Mouse (Mus musculus) erythroblast, embryonic 14.5 days (primary cell): Measurements from ENCODE around the gene Saal1. TPM values are rescaled to one million over a fixed set of nuclear protein-coding genes. Genes with fewer than 3 reads are reported as not detected.
"Not testable (repeated sequence)": the region's sequence is repeated elsewhere in the genome, so short reads cannot be mapped to it uniquely, and the experiment has no call there.

ENCODE experiments used
- H3K27me3 ChIP-seq: 2 replicates; pipeline ENCODE4 v1.6.1; 2012; ENCODE audit warnings: inconsistent platforms; ENCODE audit not compliant: control insufficient read depth
- H3K36me3 ChIP-seq: 2 replicates; pipeline ENCODE4 v1.6.1; 2012; ENCODE audit warnings: mild to moderate bottlenecking, inconsistent platforms; ENCODE audit not compliant: control insufficient read depth
- H3K4me1 ChIP-seq: 2 replicates; pipeline ENCODE4 v1.6.1; 2012; ENCODE audit warnings: inconsistent platforms; ENCODE audit not compliant: control insufficient read depth
- H3K4me3 ChIP-seq: replicated peaks from 2 replicates; pipeline ENCODE3; 2012; ENCODE audit warnings: moderate library complexity, mild to moderate bottlenecking, inconsistent platforms
- H3K9me3 ChIP-seq: 2 replicates; pipeline ENCODE4 v1.6.1; 2012; ENCODE audit warnings: low read length, inconsistent platforms, mixed read lengths; ENCODE audit not compliant: control insufficient read depth
- GATA1 ChIP-seq: IDR thresholded peaks from 2 replicates; pipeline ENCODE4 v1.6.1; 2012; ENCODE audit warnings: low read length, inconsistent platforms, mixed read lengths
- TAL1 ChIP-seq: IDR thresholded peaks from 3 replicates; pipeline ENCODE4 v1.6.1; 2012; ENCODE audit warnings: low read length, inconsistent platforms, mixed read lengths
- polyA plus RNA-seq: library from polyadenylated mRNA; stranded (reverse); fragments of >175 nt; gene quantifications from 2 replicates; pipeline ENCODE4 v1.2.3, GENCODE M21; 2012

Saal1 gene
- polyA plus RNA-seq, 1 experiment, result 0.44 TPM

DNA sequence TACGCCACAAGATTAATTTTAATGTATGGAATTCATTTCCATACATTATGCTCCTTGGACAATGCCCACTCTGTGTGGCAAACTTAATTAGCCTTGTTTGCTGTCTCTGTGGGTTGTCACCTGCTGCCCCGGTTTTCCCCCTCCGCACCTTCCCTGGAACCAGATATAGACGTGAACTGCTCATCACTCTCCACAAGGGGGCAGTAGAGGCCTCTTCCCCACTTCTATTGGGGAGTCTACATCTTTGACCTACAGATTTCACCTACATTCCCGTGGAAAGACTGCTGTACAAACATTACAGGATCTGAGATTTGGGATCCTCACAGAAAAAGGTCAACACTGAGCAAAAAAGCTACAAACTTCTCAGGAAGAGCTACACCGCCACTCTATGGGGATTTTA is 4.0 kb upstream of the Saal1 start:
- Histone ChIP-seq H3K36me3 (no peaks in the 10 kb centered on the region), H3K27me3 (0 out of 2 replicates have a peak, but pooled peaks cover 3% of the 10 kb centered on the region), H3K4me1 (peaks cover 5% of the 10 kb centered on the region), H3K4me3 (no peak overlapping the region), H3K9me3 (no peaks in the 10 kb centered on the region)
- TF ChIP-seq TAL1 (no peak), GATA1 (no peak)

DNA sequence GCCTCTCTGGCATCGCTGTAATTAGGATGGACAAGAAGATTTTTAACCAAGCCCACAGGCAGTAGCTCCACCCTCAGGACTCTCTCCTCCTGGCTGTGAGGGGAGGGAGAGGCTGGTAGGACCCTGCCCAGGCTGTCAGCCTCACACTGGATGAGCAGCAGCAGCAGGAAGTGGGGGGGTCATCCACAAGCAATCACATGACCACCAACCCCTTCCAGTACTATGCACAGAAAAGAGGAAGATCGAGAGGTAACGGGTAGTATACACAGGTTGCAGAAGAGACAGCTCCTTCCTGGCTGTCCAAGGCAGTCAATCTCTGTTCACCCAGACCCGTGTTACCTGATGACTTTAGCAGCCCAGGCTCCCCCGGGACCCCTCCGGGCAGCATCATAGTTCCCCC is 1.8 kb upstream of the Saal1 start:
- Histone ChIP-seq H3K9me3 (no peaks in the 10 kb centered on the region), H3K36me3 (peaks cover 13% of the 10 kb centered on the region), H3K27me3 (0 out of 2 replicates have a peak, but pooled peaks cover 3% of the 10 kb centered on the region), H3K4me1 (peaks cover 14% of the 10 kb centered on the region), H3K4me3 (no peak overlapping the region)
- TF ChIP-seq TAL1 (no peak), GATA1 (no peak)

DNA sequence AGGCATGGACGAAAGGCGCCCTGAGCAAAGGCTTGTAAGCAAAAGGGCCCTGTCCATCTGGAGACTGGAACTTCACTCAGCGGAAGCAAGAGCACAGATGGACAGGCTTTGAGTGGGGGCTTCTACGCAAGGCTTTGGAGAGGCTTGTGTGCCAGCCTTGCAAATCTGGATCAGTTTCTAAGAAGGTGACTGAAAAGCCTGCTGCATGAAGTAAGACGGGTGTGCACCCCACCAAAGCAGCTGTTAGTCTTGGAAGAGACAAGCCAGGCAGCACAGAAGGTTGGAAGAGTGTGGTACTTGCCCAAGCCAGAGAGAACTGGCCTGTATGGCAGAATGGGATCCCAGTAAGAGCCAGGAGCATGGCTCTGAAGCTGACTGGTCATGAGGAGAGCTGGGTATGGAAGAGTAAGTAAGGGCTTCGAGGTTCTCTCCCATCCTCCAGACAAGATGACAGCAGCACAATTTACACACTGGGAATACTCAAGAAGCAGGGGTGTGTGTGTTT is 9.9 kb downstream of the Saal1 start:
- Histone ChIP-seq H3K4me1 (peaks cover 10% of the 10 kb centered on the region), H3K27me3 (no peaks in the 10 kb centered on the region), H3K9me3 (no peaks in the 10 kb centered on the region), H3K36me3 (peaks cover 94% of the 10 kb centered on the region), H3K4me3 (no peak overlapping the region)
- TF ChIP-seq TAL1, result no peak
- TF ChIP-seq GATA1, result no peak

DNA sequence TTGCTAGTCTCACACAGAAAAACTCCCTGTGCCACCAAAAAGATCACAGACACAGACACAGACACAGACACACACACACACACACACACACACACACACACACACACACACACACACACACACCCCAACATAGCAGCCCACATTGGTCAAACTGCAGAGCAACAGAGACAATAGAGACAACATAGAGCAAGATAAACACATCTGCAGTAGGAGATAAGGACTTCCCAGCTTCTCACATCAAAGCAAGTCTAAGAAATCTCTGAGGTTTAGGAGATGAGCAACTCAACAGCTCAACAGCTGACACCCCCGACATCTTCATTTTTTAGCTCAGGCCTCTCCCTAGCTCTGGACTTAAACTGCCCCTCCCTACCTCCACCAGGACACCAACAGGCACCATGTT is 13.7 kb downstream of the Saal1 start:
- peaks cover 76% of the 10 kb centered on the region for H3K36me3 ChIP-seq
- no peaks in the 10 kb centered on the region for H3K9me3 ChIP-seq
- H3K27me3 ChIP-seq, result no peaks in the 10 kb centered on the region
- no peak overlapping the region for H3K4me3 ChIP-seq
- no peak for TF ChIP-seq GATA1
- peaks cover 10% of the 10 kb centered on the region for H3K4me1 ChIP-seq

DNA sequence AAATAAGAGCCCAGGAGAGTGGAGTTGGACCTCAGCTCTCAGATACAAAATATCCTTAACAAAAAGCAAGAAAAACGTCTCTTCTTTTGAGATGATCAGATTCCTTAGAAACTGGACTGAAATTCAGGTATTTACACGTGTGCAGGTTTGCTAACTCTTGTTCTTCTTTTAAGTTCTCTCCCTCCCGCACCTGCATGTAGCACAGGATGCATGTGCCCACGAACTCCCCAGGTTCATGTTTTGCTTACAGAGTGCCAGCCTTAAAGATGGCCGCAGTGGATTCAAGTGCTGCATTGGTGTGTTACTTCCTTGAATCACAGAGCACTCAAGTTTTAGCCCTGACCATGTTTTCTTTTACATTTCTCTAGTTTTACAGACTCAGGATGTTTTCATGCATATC is 23.7 kb downstream of the Saal1 start:
- H3K4me1 ChIP-seq, result no peaks in the 10 kb centered on the region
- H3K9me3 ChIP-seq, result no peaks in the 10 kb centered on the region
- no peaks in the 10 kb centered on the region for H3K27me3 ChIP-seq
- H3K4me3 ChIP-seq, result no peak overlapping the region
- peaks cover 39% of the 10 kb centered on the region for H3K36me3 ChIP-seq
- no peak for TF ChIP-seq TAL1
- no peak for TF ChIP-seq GATA1

DNA sequence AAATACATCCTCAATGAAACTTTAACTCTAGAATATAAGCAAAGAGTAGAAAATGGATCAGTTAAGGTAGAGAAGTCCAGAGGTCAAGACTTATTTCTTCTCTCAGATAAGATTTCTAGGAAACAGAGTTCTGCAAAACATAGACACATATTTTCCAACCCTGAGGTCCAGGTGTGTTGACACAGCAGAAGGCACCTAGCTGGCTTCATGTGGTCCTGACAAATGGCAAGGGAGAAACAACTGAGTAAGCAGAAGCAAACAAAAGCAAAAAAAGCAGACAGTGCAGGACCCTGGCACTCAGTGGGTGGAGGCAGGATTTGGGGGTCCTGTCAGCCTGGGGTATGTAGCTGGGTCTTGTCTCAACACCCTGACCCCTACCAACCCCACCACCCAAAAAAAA is 29.7 kb downstream of the Saal1 start:
- no peak overlapping the region for H3K4me3 ChIP-seq
- no peaks in the 10 kb centered on the region for H3K36me3 ChIP-seq
- TF ChIP-seq TAL1 (no peak), GATA1 (no peak)
- H3K27me3 ChIP-seq, result peaks cover 2% of the 10 kb centered on the region; the same call in 1 of the 2 replicates
- no peaks in the 10 kb centered on the region for H3K9me3 ChIP-seq
- no peaks in the 10 kb centered on the region for H3K4me1 ChIP-seq

DNA sequence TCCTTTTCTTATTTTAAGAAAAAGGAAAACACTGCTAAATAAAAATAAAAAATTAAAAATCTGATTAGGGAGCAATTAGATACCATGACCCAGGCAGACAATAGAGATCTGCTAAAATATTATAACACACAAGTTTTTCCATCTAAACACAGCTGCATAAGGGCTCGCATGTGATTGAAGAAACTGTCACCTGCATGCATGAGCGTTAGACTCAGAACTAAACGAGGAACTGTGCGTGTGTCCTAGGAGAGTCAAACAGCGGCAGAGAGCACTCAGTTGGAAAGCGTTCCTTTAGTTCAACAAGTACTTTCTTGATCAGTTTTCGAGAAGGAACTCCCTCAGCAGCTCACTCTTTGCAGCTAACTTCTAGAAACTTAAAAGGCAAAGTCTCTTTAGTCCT is 31.4 kb downstream of the Saal1 start:
- H3K9me3 ChIP-seq, H3K27me3 ChIP-seq, H3K4me3 ChIP-seq, H3K4me1 ChIP-seq, H3K36me3 ChIP-seq: not testable (repeated sequence)

DNA sequence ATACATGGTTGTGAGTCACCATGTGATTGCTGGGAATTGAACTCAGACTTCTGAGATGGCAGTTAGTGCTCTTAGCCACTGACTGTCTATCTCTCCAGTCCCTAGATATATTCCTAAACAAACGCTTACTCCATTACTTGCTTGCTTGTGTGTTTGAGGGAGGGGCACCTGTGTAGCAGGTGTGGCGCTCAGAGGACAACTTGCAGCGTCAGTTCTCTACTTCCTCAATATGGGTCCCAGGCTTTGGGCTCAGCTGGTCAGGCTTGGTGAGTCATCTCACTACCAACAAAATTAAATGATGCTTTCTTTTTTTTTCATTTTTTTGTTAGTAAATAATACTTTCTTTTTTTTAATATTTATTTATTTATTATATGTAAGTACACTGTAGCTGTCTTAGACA is 32.1 kb downstream of the Saal1 start:
- TF ChIP-seq TAL1, result no peak
- TF ChIP-seq GATA1, result no peak
- no peaks in the 10 kb centered on the region for H3K4me1 ChIP-seq
- no peaks in the 10 kb centered on the region for H3K36me3 ChIP-seq
- no peak overlapping the region for H3K4me3 ChIP-seq
- H3K9me3 ChIP-seq, result no peaks in the 10 kb centered on the region
- H3K27me3 ChIP-seq, result peaks cover 2% of the 10 kb centered on the region; the same call in 1 of the 2 replicates

DNA sequence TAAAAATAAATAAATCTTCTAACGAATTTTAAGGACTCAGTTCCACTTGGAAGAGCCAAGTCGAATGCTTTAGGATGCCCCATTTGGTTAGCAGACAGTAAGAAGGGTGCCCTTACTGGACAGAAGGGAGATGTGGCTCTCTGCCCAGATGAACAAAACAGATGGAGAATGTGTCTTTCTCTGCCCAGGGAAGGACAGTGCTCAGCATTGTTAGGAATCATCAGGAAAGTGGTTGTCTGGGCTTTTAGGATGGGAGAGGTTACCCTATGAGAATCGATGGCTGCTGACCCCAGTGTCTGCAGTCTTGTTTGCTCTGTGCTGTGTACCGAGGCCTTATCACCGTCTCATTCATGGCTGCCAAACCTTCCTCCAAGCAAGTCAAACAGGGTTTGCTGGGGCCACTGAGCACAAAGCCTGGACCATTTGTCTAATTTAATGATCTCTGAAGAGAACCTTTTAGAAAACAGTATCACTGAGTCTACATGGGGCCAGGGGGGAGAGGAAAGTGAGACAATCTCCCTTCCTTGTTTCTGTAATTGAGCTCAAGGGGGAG is 33.6 kb downstream of the Saal1 start:
- peaks cover 4% of the 10 kb centered on the region; the same call in 1 of the 2 replicates for H3K27me3 ChIP-seq
- no peaks in the 10 kb centered on the region for H3K36me3 ChIP-seq
- no peaks in the 10 kb centered on the region for H3K9me3 ChIP-seq
- H3K4me3 ChIP-seq, result no peak overlapping the region
- TF ChIP-seq GATA1 (no peak), TAL1 (no peak)
- no peaks in the 10 kb centered on the region for H3K4me1 ChIP-seq

DNA sequence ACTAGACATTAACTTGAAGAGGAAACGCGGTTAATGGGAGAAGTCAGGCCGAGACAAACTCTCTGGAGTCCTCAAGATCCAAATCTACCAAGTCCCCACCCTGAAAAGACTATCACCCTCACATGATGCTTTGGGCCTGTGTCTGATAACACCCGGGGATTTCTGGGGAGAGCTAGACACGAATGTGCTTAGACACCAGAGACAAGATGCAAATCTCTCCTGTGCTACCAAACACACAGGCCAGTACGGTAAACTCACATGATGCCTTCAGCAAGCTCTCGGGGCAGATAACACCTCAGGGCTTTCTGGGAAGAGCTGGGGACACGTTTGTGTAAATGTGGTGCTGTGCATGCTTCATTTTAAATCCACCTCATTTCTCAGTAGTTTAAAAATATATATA is 34.6 kb downstream of the Saal1 start:
- H3K36me3 ChIP-seq, result no peaks in the 10 kb centered on the region
- H3K4me3 ChIP-seq, result no peak overlapping the region
- no peak for TF ChIP-seq TAL1
- TF ChIP-seq GATA1, result no peak
- H3K4me1 ChIP-seq, result no peaks in the 10 kb centered on the region
- H3K9me3 ChIP-seq, result no peaks in the 10 kb centered on the region
- peaks cover 4% of the 10 kb centered on the region; the same call in 1 of the 2 replicates for H3K27me3 ChIP-seq
